Mouse (Mus musculus) bone marrow, adult 2 months (tissue): ENCODE results near the gene Lin54.

Experiments used
- CTCF ChIP-seq: fragments of 200-500 bp; IDR thresholded peaks from 2 replicates; pipeline ENCODE4 v1.5.1; 2011; ENCODE audit warnings: low read length, control low read depth; ENCODE audit not compliant: control insufficient read depth, insufficient read depth
- POLR2A ChIP-seq: fragments of 200-500 bp; IDR thresholded peaks from 2 replicates; pipeline ENCODE4 v1.6.1; 2011; ENCODE audit warnings: low read depth, mild to moderate bottlenecking, control low read depth, low read length, borderline replicate concordance; ENCODE audit not compliant: control insufficient read depth

DNA sequence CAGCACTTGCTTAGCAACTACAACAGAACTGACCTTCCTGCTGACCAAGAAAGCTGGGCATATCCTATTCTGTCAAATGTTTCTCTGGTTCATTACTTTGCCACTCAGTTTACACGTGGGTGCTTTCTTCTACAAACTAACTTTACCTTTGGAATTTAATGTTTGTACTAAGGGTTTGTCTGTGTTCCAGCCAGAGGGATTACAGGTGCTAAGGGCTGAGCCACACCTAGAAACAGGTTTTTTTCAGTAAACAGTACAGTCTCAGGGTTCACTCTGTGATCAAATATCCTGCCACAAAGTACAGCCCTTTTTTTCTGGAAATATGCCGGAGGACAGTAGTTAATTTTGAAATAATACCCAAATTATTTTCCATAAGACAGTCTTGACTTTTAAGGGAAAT is 47.8 kb upstream of the Lin54 start:
- TF ChIP-seq POLR2A (no peak), CTCF (no peak)
